Mouse (Mus musculus) embryonic facial prominence, embryonic 13.5 days (tissue): ENCODE data around the gene Prpf4. TPM values are rescaled to one million over a fixed set of nuclear protein-coding genes. Genes with fewer than 3 reads are reported as not detected.
A peak's percentile ranks its signal among the peaks of the same experiment; 100 is the strongest.

ENCODE experiments used
- ATAC-seq: fragments of 200-750 bp; cut with Nextera tagmentation; 2 replicates; pipeline ENCODE4 v1.8.0; 2017; ENCODE audit warnings: low read depth; ENCODE audit not compliant: insufficient number of reproducible peaks, insufficient read depth, low FRiP score, low TSS enrichment
- H3K27ac ChIP-seq: fragments of 300-500 bp; sonication (generic); 2 replicates; pipeline ENCODE4 v1.5.1; 2015; ENCODE audit warnings: moderate library complexity, mild to moderate bottlenecking, inconsistent platforms
- H3K27me3 ChIP-seq: fragments of 300-500 bp; sonication (generic); 2 replicates; pipeline ENCODE4 v1.6.1; 2015; ENCODE audit warnings: mild to moderate bottlenecking, inconsistent platforms
- H3K36me3 ChIP-seq: fragments of 300-500 bp; sonication (generic); 2 replicates; pipeline ENCODE4 v1.6.1; 2015; ENCODE audit warnings: mild to moderate bottlenecking, inconsistent platforms
- H3K4me1 ChIP-seq: fragments of 300-500 bp; sonication (generic); 2 replicates; pipeline ENCODE4 v1.6.1; 2015; ENCODE audit warnings: inconsistent platforms
- H3K4me2 ChIP-seq: fragments of 300-500 bp; sonication (generic); 2 replicates; pipeline ENCODE4 v1.6.1; 2015; ENCODE audit warnings: moderate library complexity, mild to moderate bottlenecking, inconsistent platforms
- H3K4me3 ChIP-seq: fragments of 300-500 bp; sonication (generic); 2 replicates; pipeline ENCODE4 v1.5.1; 2015; ENCODE audit warnings: mild to moderate bottlenecking, inconsistent platforms
- H3K9ac ChIP-seq: fragments of 300-500 bp; sonication (generic); 2 replicates; pipeline ENCODE4 v1.6.1; 2015; ENCODE audit warnings: mild to moderate bottlenecking, inconsistent platforms
- H3K9me3 ChIP-seq: fragments of 300-500 bp; sonication (generic); 2 replicates; pipeline ENCODE4 v1.6.1; 2016; ENCODE audit warnings: inconsistent platforms
- WGBS: fragments of 180-500 bp; shearing (Covaris S2); methylation state at CpG from one replicate; pipeline ENCODE4 v1.1.7; 2015; ENCODE audit warnings: mixed read lengths; 5-methylcytosine and 5-hydroxymethylcytosine counted together
- polyA plus RNA-seq: library from polyadenylated mRNA; unstranded; fragments of >200 nt; fragmentation: Nextera tagmentation; extraction: Ambion mirVana; gene quantifications from 2 replicates; pipeline ENCODE4 v1.2.1, GENCODE M21; 2015

The Prpf4 gene
- polyA plus RNA-seq, 1 experiment from 2014 or later = 25.5 TPM

DNA sequence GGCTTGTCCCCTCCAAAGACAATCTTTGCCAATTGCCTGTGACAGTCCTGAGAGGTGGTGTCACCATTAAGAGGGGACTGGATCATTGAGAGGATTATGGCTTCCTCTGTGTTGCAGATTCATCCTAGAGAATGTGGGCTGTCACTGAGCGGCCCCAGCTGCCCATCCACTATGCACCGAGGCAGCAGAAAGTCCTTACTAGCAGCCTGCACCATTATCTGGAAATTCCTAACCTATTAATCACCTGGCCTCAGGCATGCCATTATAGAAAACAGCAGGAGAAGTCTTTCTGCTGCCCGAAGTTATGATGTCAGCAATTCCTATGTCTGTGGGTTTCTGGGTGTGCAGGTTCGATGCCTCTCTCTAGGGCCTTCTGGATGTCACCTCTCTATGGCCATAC is 32.4 kb downstream of the Prpf4 start:
- no peak for ATAC-seq

DNA sequence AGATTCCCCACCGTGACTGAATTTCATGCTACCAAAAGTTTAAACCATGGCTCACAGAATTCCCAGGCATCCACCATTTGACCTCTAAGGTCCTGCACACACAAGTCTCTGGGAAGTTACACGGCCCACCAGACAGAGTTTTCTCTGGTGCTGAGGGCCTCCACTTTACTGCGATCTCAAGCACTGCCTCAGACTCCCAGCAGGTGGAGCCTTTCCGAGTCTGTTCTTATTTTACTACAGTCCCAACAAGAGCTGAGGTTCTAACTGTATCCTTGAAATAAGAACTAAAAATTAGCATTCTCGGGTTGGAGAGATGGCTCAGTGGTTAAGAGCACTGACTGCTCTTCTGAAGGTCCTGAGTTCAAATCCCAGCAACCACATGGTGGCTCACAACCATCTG is 46.4 kb downstream of the Prpf4 start:
- no peaks in the 10 kb centered on the region for H3K9me3 ChIP-seq
- no peaks in the 10 kb centered on the region for H3K27me3 ChIP-seq
- no peaks in the 10 kb centered on the region for H3K36me3 ChIP-seq
- no peak overlapping the region for H3K4me3 ChIP-seq
- H3K9ac ChIP-seq = no peak overlapping the region
- peaks cover 8% of the 10 kb centered on the region; the same call in 1 of the 2 replicates for H3K4me1 ChIP-seq
- no peak overlapping the region for H3K4me2 ChIP-seq
- H3K27ac ChIP-seq = no peak overlapping the region
- ATAC-seq = no peak; the same call in 1 of the 2 replicates
- WGBS = 54% methylated on average over 5 of the region's 5 CpGs

More for the DNA sequence above, 32.4 kb downstream of the Prpf4 start:
- no peaks in the 10 kb centered on the region for H3K27me3 ChIP-seq
- no peaks in the 10 kb centered on the region for H3K4me1 ChIP-seq
- no peak overlapping the region for H3K9ac ChIP-seq
- H3K4me2 ChIP-seq = no peak overlapping the region
- H3K9me3 ChIP-seq = no peaks in the 10 kb centered on the region
- no peak overlapping the region for H3K4me3 ChIP-seq
- H3K36me3 ChIP-seq = no peaks in the 10 kb centered on the region
- no peak overlapping the region for H3K27ac ChIP-seq
- 58% methylated on average over 4 of the region's 4 CpGs for WGBS

DNA sequence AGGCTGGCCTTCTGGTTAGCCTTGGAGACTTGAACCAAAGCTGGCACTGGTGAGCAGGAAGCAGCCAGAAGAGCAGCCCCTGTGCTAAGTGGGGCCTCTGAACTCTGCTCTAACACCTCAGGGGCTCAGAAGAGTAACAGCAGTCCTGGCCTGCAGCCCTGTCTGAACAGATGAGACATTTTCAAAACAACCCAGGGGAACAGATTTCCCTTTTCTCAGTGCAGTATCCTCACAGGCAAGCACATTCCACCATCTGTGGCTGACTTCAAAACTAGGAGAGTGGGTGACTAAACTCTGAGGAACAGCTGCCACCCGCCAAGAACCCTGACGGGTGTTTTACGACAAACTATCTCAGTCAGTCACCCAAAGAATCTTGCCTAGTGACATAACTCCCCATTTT is 50.5 kb downstream of the Prpf4 start:
- no peak overlapping the region for H3K27ac ChIP-seq
- H3K9ac ChIP-seq = no peak overlapping the region
- H3K4me1 ChIP-seq = peaks cover 8% of the 10 kb centered on the region; the same call in 1 of the 2 replicates
- no peaks in the 10 kb centered on the region for H3K27me3 ChIP-seq
- no peak overlapping the region for H3K4me2 ChIP-seq
- H3K36me3 ChIP-seq = 0 out of 2 replicates have a peak, but pooled peaks cover 3% of the 10 kb centered on the region
- ATAC-seq = no peak
- WGBS = 78% methylated on average over 3 of the region's 3 CpGs
- H3K9me3 ChIP-seq = no peaks in the 10 kb centered on the region
- H3K4me3 ChIP-seq = no peak overlapping the region

DNA sequence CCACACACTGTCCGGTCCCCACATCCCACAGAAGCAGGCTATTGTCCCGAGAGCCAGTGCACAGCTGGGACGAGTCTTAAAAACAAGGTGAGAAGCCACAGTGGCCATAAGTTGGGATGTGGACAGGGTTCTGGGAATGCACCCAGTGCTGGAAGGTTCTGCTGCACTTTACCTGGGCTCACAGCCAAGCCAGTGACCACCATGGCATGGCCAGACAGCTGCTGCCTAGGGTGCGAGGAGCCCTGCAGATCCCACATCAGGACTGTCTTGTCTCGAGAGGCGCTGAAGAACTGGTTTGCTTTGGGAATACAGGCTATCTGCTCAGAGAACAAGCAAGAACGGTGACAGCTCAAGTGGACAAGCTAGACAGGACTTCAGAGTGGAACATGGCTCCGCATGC is 51.8 kb downstream of the Prpf4 start:
- Histone ChIP-seq H3K9me3 (no peaks in the 10 kb centered on the region), H3K36me3 (0 out of 2 replicates have a peak, but pooled peaks cover 3% of the 10 kb centered on the region), H3K9ac (no peak overlapping the region), H3K27me3 (no peaks in the 10 kb centered on the region), H3K27ac (no peak overlapping the region), H3K4me2 (no peak overlapping the region), H3K4me1 (peaks cover 8% of the 10 kb centered on the region; the same call in 1 of the 2 replicates), H3K4me3 (no peak overlapping the region)
- no peak for ATAC-seq
- 89% methylated on average over 8 of the region's 8 CpGs for WGBS

DNA sequence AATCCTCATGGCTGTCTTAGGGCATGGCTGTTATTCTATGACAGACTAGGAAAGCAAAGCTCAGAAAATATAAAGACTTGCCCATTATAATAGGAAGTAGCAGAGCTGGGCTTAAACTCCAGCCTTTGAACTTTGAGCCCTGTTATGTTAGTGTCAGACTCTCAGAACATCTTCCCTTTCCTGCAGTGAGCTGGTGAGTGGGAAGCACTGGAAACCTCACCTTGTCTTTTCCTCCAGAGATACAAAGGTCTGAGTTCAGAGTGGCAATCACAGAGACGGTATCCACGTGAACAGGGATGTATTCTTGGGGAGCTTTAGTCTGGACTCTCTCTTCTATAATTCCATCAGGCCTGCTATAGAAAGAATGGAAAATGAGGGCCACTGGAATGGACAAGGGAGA is 54.5 kb downstream of the Prpf4 start:
- H3K27me3 ChIP-seq = no peaks in the 10 kb centered on the region
- H3K4me1 ChIP-seq = no peaks in the 10 kb centered on the region
- no peak overlapping the region for H3K4me2 ChIP-seq
- H3K9ac ChIP-seq = no peak overlapping the region
- no peak for ATAC-seq
- no peak overlapping the region for H3K4me3 ChIP-seq
- 92% methylated on average over 2 of the region's 2 CpGs for WGBS
- no peak overlapping the region for H3K27ac ChIP-seq
- H3K9me3 ChIP-seq = no peaks in the 10 kb centered on the region
- 0 out of 2 replicates have a peak, but pooled peaks cover 3% of the 10 kb centered on the region for H3K36me3 ChIP-seq

DNA sequence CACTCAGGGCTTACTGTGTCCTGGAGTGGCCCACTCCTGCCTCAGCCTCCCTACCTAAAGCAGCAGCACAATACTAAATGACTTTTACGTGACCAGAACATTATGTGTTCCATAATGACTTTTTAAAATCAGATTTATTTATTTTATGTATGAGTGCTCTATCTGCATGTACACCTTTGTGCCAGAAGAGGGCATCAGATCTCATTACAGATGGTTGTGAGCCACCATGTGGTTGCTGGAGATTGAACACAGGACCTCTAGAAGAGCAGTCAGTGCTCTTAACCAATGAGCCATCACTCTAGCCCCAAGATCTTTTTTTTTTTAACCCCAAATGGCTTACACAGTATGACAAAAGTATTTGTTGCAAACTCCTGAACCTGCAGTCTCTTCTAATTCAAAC is 59.6 kb downstream of the Prpf4 start:
- Histone ChIP-seq H3K9me3 (no peaks in the 10 kb centered on the region), H3K27me3 (no peaks in the 10 kb centered on the region), H3K4me1 (no peaks in the 10 kb centered on the region), H3K4me3 (no peak overlapping the region), H3K9ac (no peak overlapping the region), H3K27ac (no peak overlapping the region), H3K4me2 (no peak overlapping the region), H3K36me3 (no peaks in the 10 kb centered on the region)
- ATAC-seq = no peak
- 95% methylated on average over 1 of the region's 1 CpGs for WGBS

DNA sequence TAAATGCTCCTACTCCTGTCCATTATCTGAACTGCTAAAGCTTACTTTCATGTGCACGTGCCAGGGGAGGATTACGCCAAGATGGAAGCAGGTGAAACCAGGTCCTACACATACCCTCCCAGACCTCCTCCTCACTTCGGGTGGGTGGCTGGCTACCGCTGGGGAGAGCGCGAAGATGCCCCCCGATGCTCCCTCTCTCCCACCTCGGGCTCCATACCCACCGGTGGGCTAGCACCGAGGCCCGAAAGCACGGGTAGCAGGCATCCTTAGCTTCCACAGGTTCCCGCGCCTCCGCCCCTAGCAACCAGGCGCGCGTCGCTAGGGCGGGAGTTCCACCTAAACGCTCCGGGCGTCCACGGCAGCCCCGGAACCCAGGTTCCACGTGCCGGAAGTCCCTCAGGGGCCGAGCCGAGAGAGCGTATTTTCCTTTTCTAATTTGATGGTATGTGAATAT is 62.0 kb downstream of the Prpf4 start, which contains the start of gene Wdr31:
Gene Wdr31 (minus strand): TSS at position 299 of the 454 bp plus-strand sequence.
- Histone ChIP-seq H3K4me1 (no peaks in the 10 kb centered on the region), H3K9me3 (no peaks in the 10 kb centered on the region), H3K9ac (peak within 1 kb of the TSS; percentile 73), H3K4me3 (peak within 1 kb of the TSS; percentile 63), H3K4me2 (peak within 1 kb of the TSS; percentile 77), H3K27me3 (no peaks in the 10 kb centered on the region), H3K36me3 (no peaks in the 10 kb centered on the region), H3K27ac (no peak within 1 kb of the TSS)
- peak; percentile 72 for ATAC-seq
- under 1% methylated on average over 30 of the region's 30 CpGs for WGBS

DNA sequence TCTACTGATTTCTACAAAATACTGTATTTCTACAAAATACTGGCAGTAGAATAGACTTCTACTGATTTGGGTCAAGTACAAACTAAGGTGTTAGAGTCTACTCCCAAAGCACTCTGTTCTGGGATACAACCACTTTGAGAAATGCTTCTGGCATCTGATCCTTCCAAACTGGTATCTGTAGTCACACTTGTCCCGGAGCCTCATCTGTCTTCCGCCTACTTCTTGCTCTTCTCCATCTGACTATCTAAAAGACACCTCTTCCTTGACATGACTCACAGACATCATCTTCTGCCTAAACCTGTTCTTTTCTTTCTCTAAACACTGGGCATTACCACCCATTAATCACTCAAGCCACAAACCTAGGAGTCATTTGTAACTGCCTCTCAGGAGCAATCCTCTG is 63.5 kb downstream of the Prpf4 start:
- WGBS = 95% methylated on average over 2 of the region's 2 CpGs

DNA sequence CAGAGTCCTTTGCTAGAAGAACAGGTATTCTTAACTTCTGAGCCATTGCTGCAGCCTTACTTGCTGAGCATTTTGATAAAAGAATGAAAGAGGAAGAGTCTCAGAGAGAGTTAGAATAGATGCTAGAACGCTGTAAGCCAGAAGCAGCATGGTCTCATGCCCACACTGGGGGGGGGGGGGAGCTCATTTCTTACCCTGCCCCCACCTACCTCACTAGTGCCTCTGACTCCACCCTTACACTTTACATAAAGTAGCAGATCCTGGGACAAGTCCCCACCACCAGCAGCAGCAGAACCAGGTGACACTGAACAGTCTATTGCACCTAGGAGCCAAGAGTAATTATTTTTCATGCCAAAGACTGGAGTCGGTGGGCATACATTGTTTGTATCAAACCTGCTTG is 66.5 kb downstream of the Prpf4 start:
- Histone ChIP-seq H3K4me2 (no peak overlapping the region), H3K27ac (no peak overlapping the region), H3K4me1 (peaks cover 10% of the 10 kb centered on the region), H3K36me3 (no peaks in the 10 kb centered on the region), H3K9me3 (no peaks in the 10 kb centered on the region), H3K27me3 (peaks cover 19% of the 10 kb centered on the region), H3K9ac (no peak overlapping the region), H3K4me3 (no peak overlapping the region)
- 78% methylated on average over 2 of the region's 2 CpGs for WGBS
- ATAC-seq = no peak

More for the DNA sequence above, 63.5 kb downstream of the Prpf4 start:
- Histone ChIP-seq H3K27me3 (no peaks in the 10 kb centered on the region), H3K9me3 (no peaks in the 10 kb centered on the region), H3K4me3 (no peak overlapping the region), H3K4me2 (no peak overlapping the region), H3K27ac (no peak overlapping the region), H3K4me1 (no peaks in the 10 kb centered on the region), H3K9ac (no peak overlapping the region), H3K36me3 (no peaks in the 10 kb centered on the region)
- no peak for ATAC-seq

DNA sequence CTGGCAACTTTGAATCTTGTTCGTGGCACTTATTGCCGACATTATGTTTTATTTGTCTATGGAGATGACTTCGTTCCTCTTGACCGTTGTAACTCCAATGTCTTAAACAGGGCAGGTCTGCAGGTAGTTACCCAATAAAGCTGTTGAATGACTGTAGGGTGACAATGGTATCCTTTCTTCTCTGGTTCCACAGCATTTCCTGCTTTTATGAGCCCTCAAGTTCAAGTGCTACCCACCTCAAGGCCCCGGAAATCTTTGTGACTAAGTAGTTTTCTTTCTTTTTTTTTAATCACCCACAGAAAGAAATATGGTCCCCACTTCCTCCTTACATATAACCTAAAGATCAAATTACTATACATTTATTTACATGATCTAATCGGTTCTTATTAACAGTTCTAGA is 67.2 kb downstream of the Prpf4 start:
- Histone ChIP-seq H3K4me1 (peaks cover 14% of the 10 kb centered on the region), H3K4me3 (no peak overlapping the region), H3K4me2 (no peak overlapping the region), H3K9me3 (no peaks in the 10 kb centered on the region), H3K9ac (no peak overlapping the region), H3K36me3 (no peaks in the 10 kb centered on the region), H3K27me3 (peaks cover 24% of the 10 kb centered on the region), H3K27ac (no peak overlapping the region)
- no peak for ATAC-seq
- 90% methylated on average over 6 of the region's 6 CpGs for WGBS
